Mouse (Mus musculus) heart, embryonic 16.5 days (tissue): ENCODE measurements around the gene Sc5d. TPM values are rescaled to one million over a fixed set of nuclear protein-coding genes. Genes with fewer than 3 reads are reported as not detected.

ENCODE experiments used
- ATAC-seq: fragments of 200-750 bp; cut with Nextera tagmentation; replicated peaks from 2 replicates; pipeline ENCODE4 v1.8.0; 2017; ENCODE audit warnings: moderate number of reproducible peaks; ENCODE audit not compliant: insufficient read depth, low FRiP score; ENCODE audit errors: extremely low read depth
- H3K27ac ChIP-seq: fragments of 300-500 bp; sonication (generic); 2 replicates; pipeline ENCODE4 v1.5.1; 2014; ENCODE audit warnings: mild to moderate bottlenecking, low read length, control low read depth, moderate library complexity
- H3K27me3 ChIP-seq: fragments of 300-500 bp; sonication (generic); 2 replicates; pipeline ENCODE4 v1.6.1; 2014; ENCODE audit warnings: low read length, mixed read lengths; ENCODE audit not compliant: control insufficient read depth, insufficient read depth
- H3K36me3 ChIP-seq: fragments of 300-500 bp; sonication (generic); 2 replicates; pipeline ENCODE4 v1.6.1; 2014; ENCODE audit not compliant: control insufficient read depth, insufficient read depth
- H3K4me1 ChIP-seq: fragments of 300-500 bp; sonication (generic); 2 replicates; pipeline ENCODE4 v1.6.1; 2014; ENCODE audit warnings: low read length, mixed read lengths; ENCODE audit not compliant: control insufficient read depth, insufficient read depth
- H3K4me2 ChIP-seq: fragments of 300-500 bp; sonication (generic); 2 replicates; pipeline ENCODE4 v1.6.1; 2014; ENCODE audit warnings: low read depth, mild to moderate bottlenecking, control low read depth, low read length
- H3K4me3 ChIP-seq: fragments of 300-500 bp; sonication (generic); 2 replicates; pipeline ENCODE4 v1.5.1; 2014; ENCODE audit warnings: mild to moderate bottlenecking, control low read depth, low read length
- H3K9ac ChIP-seq: fragments of 300-500 bp; sonication (generic); 2 replicates; pipeline ENCODE4 v1.6.1; 2014; ENCODE audit warnings: low read length, control low read depth
- H3K9me3 ChIP-seq: fragments of 300-500 bp; sonication (generic); replicated peaks from 2 replicates; pipeline ENCODE4 v1.6.1; 2016; ENCODE audit warnings: low read length; ENCODE audit not compliant: control insufficient read depth
- WGBS: fragments of 180-500 bp; shearing (Covaris S2); extraction: QIAGEN DNeasy Blood & Tissue Kit; methylation state at CpG from one replicate; pipeline ENCODE4 v1.1.7; 2014; 5-methylcytosine and 5-hydroxymethylcytosine counted together
- polyA plus RNA-seq: library from polyadenylated mRNA; unstranded; fragments of >200 nt; fragmentation: Nextera tagmentation; extraction: Ambion mirVana; gene quantifications from 2 replicates; pipeline ENCODE4 v1.2.1, GENCODE M21; 2015

Sc5d gene
- polyA plus RNA-seq, 1 experiment from 2014 or later = 27.4 TPM

DNA sequence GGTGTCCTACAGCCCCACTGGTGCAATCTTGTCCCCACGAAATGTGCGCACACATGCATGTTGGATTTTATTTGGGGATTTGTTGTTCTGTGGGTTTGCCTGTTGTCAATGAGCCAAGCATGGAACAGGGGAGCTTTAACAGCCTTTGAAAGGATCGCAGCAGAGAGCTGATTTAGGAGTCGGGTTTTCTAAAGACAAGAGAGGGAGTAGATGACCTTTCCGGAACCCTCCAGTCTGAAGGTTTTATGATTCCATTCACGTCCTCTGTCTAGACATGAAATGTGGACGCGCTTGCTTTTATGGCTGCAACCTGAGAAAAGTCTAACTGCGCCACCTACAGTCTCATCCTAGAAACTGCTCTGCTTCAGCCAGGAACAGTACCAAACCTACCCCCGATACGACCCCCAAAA is 23.5 kb downstream of the Sc5d start:
- no peak overlapping the region for H3K9ac ChIP-seq
- H3K4me3 ChIP-seq = no peak overlapping the region
- 27% methylated on average over 11 of the region's 11 CpGs for WGBS
- H3K27me3 ChIP-seq = no peaks in the 10 kb centered on the region
- no peak overlapping the region for H3K27ac ChIP-seq
- peak overlapping the region; percentile 48 for H3K4me2 ChIP-seq
- H3K9me3 ChIP-seq = no peaks in the 10 kb centered on the region
- H3K36me3 ChIP-seq = no peaks in the 10 kb centered on the region
- peaks cover 3% of the 10 kb centered on the region for H3K4me1 ChIP-seq
- ATAC-seq = no peak

DNA sequence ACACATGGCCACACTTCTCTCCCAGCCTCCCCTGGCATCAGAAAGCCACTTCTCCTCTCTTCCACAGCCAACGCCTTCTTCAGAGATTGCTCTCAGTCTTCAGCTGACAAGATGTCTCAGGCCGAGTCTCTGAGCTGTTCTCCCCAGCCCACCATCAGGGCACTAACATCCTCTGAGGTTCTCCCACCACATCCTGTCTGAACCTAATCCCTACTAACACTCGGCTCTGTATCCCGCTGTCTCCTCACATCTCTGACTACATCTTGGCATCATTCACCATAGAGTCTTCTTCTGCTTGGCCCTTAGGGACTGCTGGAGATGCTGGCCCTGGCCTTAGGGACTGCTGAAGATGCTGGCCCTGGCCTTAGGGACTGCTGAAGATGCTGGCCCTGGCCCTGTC is 25.2 kb downstream of the Sc5d start:
- ATAC-seq = no peak
- Histone ChIP-seq H3K27me3 (no peaks in the 10 kb centered on the region), H3K4me3 (no peak overlapping the region), H3K27ac (no peak overlapping the region), H3K4me2 (no peak overlapping the region), H3K9ac (no peak overlapping the region), H3K9me3 (no peaks in the 10 kb centered on the region), H3K36me3 (no peaks in the 10 kb centered on the region), H3K4me1 (peaks cover 3% of the 10 kb centered on the region)
- 68% methylated on average over 4 of the region's 4 CpGs for WGBS

- Histone ChIP-seq H3K4me1 (peaks cover 7% of the 10 kb centered on the region), H3K27ac (no peak overlapping the region), H3K27me3 (no peaks in the 10 kb centered on the region), H3K36me3 (no peaks in the 10 kb centered on the region), H3K9ac (no peak overlapping the region), H3K4me2 (no peak overlapping the region), H3K9me3 (no peaks in the 10 kb centered on the region), H3K4me3 (no peak overlapping the region)
- no peak for ATAC-seq
- 71% methylated on average over 5 of the region's 5 CpGs for WGBS
Observed at GRCm38 (mm10) chr9:42231116-42231515, 32.9 kb downstream of the Sc5d start.

DNA sequence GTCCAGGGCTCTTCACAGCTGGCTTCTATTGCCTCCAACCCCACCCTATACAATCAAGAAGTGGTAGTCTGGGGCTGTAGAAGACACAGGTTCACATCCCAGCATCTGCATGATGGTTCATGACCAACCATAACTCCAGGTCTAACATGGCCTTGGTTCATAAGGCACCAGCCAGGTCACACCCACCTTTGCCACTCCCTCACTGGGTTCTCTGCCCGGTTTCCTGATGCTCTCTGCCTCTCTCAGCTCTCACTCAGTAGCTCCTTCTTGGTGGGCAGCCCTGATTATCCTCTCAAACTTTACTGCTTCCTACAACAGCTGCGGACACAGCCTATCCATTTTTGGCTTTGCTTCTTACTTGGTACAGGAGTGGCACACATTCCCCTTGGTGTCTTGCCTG is 33.7 kb downstream of the Sc5d start:
- no peaks in the 10 kb centered on the region for H3K27me3 ChIP-seq
- H3K36me3 ChIP-seq = no peaks in the 10 kb centered on the region
- H3K27ac ChIP-seq = no peak overlapping the region
- H3K9ac ChIP-seq = no peak overlapping the region
- H3K4me3 ChIP-seq = no peak overlapping the region
- no peak for ATAC-seq
- H3K4me1 ChIP-seq = peaks cover 7% of the 10 kb centered on the region
- no peaks in the 10 kb centered on the region for H3K9me3 ChIP-seq
- 80% methylated on average over 2 of the region's 2 CpGs for WGBS
- H3K4me2 ChIP-seq = no peak overlapping the region

DNA sequence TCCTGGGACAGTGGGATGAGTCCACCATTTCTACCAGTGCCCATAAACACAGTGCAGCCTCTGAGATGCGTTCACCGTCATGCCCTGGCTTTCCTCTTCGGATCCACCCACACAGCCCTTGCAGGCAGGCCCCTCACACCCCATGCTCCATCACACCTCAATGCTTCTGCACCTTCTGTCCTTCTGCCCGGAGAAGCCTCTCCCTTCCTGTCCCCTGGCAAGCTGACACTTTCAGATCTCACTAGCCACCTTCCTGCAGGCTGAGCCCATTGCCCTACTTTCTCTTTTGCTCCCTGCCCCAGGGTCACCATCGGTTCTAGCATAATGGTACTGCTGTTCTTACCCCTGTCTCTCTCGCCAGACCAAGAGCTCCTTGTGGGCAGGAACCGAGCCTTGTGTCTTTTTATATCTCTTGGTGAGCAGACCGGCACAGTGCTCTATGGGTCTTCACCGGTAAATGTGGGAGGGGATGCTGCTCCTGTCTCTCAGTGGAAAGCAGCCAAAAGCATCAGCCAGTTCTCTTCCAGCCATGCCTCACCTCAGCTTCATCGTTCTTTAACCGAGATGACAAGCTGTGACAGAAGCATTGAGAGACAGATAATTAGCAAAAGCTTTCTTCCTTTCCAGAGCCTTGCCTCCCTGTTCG is 34.5 kb downstream of the Sc5d start:
- no peak overlapping the region for H3K4me2 ChIP-seq
- no peak overlapping the region for H3K9ac ChIP-seq
- H3K27ac ChIP-seq = no peak overlapping the region
- H3K9me3 ChIP-seq = no peaks in the 10 kb centered on the region
- no peak for ATAC-seq
- no peaks in the 10 kb centered on the region for H3K27me3 ChIP-seq
- peaks cover 7% of the 10 kb centered on the region for H3K4me1 ChIP-seq
- no peak overlapping the region for H3K4me3 ChIP-seq
- no peaks in the 10 kb centered on the region for H3K36me3 ChIP-seq
- WGBS = 46% methylated on average over 12 of the region's 12 CpGs

GRCm38 (mm10) chr9:42227804-42228203 is 36.3 kb downstream of the Sc5d start:
- H3K4me2 ChIP-seq = no peak overlapping the region

GRCm38 (mm10) chr9:42219001-42219660 is 44.9 kb downstream of the Sc5d start:
- 61% methylated on average over 12 of the region's 12 CpGs for WGBS
- Histone ChIP-seq H3K9ac (no peak overlapping the region), H3K4me3 (no peak overlapping the region), H3K4me1 (no peaks in the 10 kb centered on the region), H3K4me2 (no peak overlapping the region), H3K27me3 (no peaks in the 10 kb centered on the region), H3K36me3 (no peaks in the 10 kb centered on the region), H3K9me3 (no peaks in the 10 kb centered on the region), H3K27ac (no peak overlapping the region)
- no peak for ATAC-seq

More at GRCm38 (mm10) chr9:42227804-42228203, 36.3 kb downstream of the Sc5d start:
- Histone ChIP-seq H3K27ac (no peak overlapping the region), H3K9me3 (no peaks in the 10 kb centered on the region), H3K27me3 (no peaks in the 10 kb centered on the region), H3K4me1 (peaks cover 7% of the 10 kb centered on the region), H3K9ac (no peak overlapping the region), H3K4me3 (no peak overlapping the region), H3K36me3 (no peaks in the 10 kb centered on the region)
- ATAC-seq = no peak
- 66% methylated on average over 1 of the region's 1 CpGs for WGBS

GRCm38 (mm10) chr9:42217685-42218084 is 46.4 kb downstream of the Sc5d start:
- Histone ChIP-seq H3K36me3 (no peaks in the 10 kb centered on the region), H3K4me2 (no peak overlapping the region), H3K4me1 (no peaks in the 10 kb centered on the region), H3K9ac (no peak overlapping the region), H3K27ac (no peak overlapping the region), H3K9me3 (no peaks in the 10 kb centered on the region), H3K27me3 (no peaks in the 10 kb centered on the region), H3K4me3 (no peak overlapping the region)
- 76% methylated on average over 10 of the region's 10 CpGs for WGBS
- no peak; the same call in 1 of the 2 replicates for ATAC-seq

DNA sequence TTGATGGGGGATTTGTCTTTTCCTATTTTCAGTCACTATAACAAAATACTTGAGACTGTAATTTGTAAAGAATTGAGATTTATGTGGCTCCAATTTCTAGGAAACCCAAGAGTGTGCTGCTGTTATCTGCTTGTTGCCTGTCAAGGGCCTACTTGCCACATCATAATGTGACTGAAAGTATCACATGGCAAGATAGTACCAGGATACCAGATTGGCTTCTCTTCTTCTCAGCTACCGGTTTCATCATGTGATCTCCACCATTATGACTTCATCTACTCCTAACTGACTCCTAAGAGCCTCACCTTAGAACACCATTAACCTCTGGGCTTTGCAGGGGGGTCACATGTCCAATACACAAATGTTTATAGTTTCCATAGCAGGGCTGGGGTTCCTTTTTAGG is 49.9 kb downstream of the Sc5d start:
- no peaks in the 10 kb centered on the region for H3K4me1 ChIP-seq
- H3K9ac ChIP-seq = no peak overlapping the region
- no peak overlapping the region for H3K4me3 ChIP-seq
- 56% methylated on average over 1 of the region's 1 CpGs for WGBS
- H3K4me2 ChIP-seq = no peak overlapping the region
- no peaks in the 10 kb centered on the region; the same call in 1 of the 2 replicates for H3K27me3 ChIP-seq
- ATAC-seq = no peak
- H3K9me3 ChIP-seq = no peaks in the 10 kb centered on the region
- no peak overlapping the region for H3K27ac ChIP-seq
- no peaks in the 10 kb centered on the region for H3K36me3 ChIP-seq
